Mouse (Mus musculus) left cerebral cortex, postnatal 14 days (tissue): Measurements from ENCODE around the gene Cul7. TPM values are rescaled to one million over a fixed set of nuclear protein-coding genes. Genes with fewer than 3 reads are reported as not detected.

Experiments used
- DNase-seq, 2 experiments: peaks; one replicate each; pipeline ENCODE4 v3.0.0; 2021 to 2022; ENCODE audit warnings: low spot score in 2 of 2, mixed read lengths in 1 of 2
- intact Hi-C: fragments of 180-260 bp; cut with DNase I; formaldehyde crosslinking; loops from one replicate; pipeline ENCODE4 v1.15.1; 2025
- total RNA-seq, 2 experiments: library from RNA; stranded (reverse); gene quantifications; 2 replicates each; pipeline ENCODE4 v1.2.3; 2021

Cul7 gene
- total RNA-seq, 2 experiments from 2014 or later, result 30.2 to 33.4 TPM

DNA sequence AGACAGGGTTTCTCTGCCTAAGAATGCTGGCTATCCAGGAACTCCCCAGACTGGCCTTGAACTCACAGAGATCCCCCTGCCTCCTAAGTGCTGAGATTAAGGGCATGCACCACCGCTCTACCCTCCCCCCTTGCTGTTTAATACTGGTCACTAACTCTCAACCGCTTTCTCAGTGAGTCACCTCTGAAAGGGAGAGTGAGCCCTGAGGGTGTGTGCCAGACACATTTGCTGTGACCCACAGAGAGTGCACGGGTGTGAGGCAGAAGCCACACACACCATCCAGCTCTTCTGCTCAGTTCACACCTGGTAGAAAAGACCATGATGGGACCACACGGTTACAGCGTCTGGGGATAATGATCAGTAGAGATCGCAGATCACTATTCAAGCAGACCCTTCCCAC lies 48.4 kb downstream of the Cul7 start:
- no peak for DNase-seq
- intact Hi-C loops, result no loop called here

DNA sequence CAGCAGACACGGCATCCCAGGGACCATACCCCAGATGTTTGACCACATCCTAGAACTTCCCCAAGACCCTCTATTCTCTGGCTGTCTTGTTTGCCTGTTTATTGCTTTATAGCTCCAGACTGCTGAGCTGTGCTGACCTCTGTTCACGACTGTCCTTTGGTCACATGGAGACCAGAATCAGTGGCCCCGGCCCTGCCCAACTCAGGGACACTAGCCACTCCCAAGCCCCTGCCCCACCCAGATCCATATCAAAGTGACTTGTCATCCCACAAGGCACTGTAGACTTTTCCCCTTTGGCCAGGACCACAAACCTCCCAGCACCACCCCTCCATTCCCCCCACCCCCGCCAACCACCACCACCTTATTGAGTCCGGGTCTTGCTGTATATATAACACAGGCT lies 49.1 kb downstream of the Cul7 start:
- no peak for DNase-seq
- intact Hi-C loops, result no loop called here

DNA sequence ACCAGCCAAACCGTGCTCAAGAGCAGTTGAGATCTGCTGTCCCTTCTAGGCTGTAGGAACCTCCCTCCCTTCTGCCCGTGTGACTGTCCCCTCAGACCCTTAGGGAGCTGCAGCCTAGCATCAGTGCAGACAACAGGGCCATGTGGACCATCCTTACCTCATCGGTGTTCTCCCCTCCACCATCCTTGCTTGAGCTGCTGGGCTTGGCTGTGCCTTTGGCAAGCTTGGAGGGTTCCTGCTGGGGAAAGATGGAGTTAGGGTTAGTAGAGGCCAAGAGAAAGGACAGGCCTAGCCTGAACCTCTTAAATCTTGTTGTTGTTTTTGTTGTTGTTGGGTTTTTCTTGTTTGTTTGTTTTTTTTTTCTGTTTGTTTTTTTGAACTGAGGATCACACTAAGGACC lies 49.8 kb downstream of the Cul7 start:
- no peak for DNase-seq
- intact Hi-C loops, result no loop called here

DNA sequence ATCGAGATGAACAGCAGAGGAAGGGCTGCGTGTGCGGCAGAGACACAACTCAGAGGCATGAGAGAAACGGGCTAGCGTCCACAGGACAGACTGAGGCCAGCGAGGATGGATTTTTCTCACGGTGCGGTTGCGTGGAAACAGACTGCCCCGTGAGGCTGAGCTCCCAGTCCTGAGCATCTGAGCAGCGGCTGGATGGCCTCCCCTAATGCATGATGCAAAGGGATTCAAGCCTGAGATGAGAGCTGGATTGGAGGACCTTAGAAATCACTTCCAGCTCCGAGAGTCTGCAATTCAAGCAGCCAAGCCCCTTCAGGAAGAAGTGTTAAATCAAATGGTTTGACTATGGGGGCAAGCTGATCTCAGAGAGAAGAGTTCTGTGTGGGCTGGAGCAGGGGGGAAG lies 51.4 kb downstream of the Cul7 start:
- no peak for DNase-seq

DNA sequence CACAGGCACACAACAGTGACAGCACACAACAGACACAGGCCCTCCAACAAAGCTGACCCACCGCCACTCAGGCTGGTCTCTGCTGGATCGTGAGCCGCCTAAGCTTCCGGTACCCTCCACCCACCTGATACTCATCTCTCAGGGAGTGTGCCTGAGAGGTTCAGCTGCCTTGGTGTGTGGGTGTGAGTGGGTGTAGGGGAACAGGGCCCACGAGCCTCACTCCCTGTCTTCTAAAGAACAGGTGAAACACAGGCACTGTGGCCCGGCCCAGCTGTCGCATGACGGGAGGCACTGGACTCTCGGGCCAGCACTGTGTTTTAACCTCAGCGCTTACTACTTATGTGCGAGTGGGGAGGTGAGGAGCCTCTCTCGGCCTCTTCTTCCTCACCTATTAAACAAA lies 52.0 kb downstream of the Cul7 start:
- no peak for DNase-seq
- intact Hi-C loops, result no loop called here

More for the DNA sequence above, 51.4 kb downstream of the Cul7 start:
- intact Hi-C loops, result no loop called here

DNA sequence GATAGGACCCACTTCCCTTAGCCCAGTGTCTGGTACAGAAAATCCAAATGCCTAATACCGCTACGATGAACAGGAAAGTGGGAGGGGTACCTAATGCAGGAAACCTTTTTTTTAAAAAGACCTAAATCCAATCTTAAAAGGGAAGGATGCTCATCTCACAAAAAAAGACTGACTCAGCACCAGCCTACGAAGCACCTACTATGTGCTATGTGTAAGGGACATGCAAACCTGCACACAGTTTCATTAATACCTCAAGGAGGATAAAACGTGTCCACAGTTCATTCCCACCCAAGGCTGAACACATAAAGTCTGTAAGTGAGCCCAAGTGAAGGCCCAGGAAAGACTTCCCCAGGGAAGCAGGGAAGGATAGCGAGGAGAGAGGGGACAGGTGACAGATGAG lies 52.4 kb downstream of the Cul7 start:
- DNase-seq, result no peak
- intact Hi-C loops, result no loop called here

DNA sequence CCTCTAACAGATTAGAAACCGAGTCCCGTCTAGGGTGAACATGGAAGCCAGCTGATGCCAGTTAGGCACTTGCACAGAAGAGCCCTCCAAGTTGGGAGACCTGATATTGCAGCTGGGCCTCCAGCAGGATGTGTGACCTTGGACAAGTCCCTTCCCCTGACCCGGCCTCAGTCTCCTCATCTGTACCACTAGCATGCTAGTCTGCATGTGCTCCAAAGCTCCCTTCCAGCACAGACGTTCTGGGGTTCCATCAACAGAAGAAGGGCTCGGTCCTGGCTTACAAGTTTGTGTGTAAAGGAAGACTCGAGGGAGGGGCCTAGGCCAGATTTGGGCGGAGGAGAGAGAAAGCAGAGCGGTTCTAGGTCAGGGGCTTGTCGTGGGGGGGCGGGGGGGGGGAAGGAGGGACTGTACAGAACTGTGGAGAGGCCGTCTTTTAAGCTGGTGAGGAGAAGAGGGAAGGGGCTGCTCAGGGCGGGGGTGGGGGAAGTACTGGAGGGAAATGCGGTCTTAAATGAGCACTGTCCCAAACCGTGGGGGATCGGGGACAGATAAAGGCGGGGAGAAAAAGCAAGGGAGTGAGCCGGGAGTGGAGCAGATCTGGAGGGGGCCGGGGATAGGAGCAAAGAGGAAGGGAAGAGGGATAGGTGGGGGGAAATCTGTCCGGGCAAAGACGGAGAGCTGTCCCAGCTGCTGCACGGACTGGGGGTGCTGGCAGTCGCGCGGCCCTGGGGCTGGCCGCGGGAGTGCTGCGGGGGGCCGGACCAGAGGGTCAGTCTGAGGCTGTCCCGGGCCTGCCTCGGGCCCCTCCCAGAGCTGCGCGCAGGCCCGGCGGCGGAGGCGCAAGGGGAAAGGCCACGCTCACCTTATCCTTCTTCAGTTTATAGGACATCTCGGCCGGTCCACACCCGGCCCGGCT lies 54.1 kb downstream of the Cul7 start:
- no peak for DNase-seq
- intact Hi-C loops, result no loop called here

DNA sequence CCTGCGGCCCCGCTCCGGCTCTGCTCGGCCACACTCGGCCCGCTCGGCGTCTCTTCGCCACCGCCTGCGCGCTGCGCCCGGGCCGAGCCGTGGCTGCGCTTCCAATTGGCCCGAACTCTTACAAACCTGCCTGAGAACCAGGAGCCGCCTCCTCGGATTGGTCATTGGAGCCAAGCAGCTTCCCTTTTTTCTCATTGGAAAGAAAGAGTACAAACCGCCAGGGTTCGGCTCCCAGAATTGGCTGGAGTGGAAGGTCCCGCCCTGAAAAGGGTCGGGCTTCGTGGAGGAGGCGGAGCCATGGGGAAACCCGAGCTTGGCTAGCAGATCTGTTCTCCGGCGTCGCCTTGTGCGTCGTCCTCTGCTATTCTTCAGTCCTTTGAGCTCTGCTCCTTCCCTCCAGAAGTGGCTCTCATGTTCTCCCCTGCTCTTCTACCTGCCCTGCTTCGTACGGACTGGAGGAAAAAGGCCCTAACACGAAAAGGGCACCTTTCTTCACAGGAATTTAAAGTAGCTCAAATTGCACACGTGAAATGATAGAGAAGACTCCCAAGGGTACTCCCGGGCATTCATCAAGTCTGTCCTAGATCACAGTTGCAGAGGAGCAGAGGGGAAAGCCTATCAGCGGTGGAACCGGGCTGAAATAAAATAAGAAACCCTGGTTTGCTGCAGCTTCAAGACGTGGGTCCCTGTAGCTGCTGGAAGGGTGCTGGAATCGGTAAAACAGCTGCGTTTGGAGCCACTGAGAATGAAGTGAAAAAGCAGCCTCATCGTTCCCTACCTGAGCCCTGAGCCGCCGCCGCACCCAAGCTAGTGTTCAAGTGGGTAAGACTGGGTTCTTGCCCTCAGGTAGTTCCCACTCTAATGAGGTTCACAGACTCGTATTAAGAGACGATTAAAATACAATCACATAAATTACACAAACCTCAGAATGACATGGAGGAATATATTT lies 55.0 kb downstream of the Cul7 start, which contains the start of gene Ppp2r5d:
Ppp2r5d (minus strand) TSS at position 225 of the 949 bp plus-strand sequence.
- intact Hi-C loops, result no loop called here
- peak; percentile 97 to 99 for DNase-seq

DNA sequence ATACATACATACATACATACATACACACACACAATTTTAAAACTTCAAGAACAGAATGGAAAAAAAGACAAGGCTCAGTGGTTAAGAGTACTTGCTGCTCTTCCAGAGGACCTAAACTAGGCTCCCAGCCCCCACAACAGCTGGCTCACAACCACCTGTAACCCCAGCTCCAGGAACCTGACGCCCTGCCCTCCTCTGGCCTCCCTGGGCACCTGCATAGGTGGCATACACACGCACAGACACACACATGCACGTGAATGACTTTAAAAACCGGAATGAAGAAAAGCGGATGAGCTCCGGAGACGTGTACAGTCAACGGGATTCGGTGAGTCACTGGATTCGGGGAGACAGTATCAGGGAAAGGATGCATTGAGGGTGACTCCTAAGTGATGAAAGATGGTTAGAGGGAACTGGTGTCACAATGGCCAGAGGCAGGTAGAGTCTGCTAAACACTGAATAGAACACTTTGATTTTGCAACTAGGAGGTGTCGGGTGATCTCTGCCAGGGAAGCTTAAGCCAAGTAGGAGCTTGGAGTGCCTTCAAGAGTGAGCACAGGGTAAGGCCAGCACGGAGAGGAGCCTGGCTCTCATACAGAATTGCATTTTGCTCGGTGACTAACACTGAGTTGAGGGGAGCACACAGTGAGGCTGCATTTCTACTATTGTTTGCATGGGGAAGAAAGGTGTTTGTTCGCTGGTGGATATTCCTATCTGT lies 56.4 kb downstream of the Cul7 start:
- intact Hi-C loops, result no loop called here
- DNase-seq, result no peak

DNA sequence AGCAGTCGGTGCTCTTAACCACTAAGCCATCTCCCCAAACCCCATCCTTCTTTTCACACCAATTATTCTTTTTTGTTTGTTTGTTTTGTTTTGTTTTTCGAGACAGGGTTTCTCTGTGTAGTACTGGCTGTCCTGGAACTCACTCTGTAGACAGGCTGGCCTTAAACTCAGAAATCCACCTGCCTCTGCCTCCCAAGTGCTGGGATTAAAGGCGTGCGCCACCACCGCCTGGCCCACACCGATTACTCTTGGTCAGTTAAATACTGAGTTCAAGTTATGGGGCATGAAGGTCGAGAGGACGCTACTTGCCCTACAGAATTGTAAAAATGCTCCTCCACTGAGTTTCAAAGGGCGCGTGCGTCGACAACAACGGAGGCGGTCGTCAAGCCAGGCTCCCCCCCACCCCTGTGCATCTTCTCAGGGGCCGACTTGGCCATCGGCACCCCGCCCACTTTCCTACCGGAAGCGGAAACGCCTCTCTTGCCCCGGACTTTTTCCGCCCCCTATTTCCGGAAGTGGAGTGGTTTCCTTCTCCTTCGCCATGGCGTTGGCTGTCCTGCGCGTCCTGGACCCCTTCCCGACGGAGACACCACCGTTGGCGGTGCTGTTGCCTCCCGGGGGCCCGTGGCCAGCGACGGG lies 60.9 kb downstream of the Cul7 start, which contains the start of gene Pex6:
Pex6 (plus strand) TSS at position 505 of the 639 bp plus-strand sequence.
- intact Hi-C loops, result no loop called here
- peak; percentile 91 to 93 for DNase-seq

DNA sequence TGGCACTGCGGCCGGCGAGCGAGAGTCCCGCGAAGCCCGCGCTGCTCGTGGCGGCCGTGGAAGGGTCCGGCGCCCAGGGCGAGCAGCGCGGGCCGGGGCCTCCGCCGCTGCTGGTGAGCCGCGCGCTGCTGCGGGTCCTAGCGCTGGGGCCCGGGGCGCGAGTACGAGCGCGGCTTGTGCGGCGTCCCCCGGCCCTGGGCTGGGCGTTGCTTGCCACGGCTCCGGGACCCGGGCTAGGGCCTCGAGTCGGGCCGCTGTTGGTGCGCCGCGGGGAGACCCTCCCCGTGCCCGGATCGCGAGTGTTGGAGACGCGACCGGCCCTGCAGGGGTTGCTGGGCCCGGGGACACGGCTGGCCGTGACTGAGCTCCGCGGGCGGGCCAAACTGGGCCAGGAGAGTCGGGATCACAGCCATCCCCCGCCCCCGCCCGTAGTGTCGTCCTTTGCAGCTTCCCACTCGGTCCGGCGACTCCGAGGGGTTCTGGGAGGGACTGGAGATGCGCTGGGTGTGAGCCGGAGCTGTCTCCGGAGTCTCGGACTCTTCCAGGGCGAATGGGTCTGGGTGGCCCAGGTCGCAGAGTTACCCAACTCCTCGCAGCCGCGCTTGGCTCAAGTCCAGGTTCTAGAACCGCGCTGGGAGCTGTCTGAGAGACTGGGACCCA lies 61.6 kb downstream of the Cul7 start:
- peak; percentile 26 to 28 for DNase-seq
- intact Hi-C loops, result loop anchor here (2.0 kb wide), 1 partner anchor 61 kb away; the partner anchor contains the start of gene 2310039H08Rik

DNA sequence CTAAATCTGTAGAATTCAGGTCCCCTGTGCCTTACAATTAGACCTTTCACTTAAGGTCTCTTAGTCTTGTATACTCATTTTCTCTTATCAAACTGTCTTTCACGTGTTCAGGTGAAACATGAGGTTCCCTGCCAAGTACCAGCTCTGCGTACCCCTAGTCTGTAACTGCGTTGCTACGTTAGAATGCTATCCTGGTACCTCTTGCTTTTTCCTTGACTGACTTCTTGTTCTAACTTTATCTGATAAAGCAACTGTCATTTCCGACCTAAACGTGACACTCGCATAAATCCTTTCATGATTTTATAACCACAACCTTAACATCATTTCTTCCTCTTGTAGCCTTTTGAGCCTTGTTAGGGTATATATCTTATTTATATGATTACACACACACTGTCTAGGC lies 62.3 kb downstream of the Cul7 start:
- intact Hi-C loops, result loop anchor here (2.0 kb wide), 1 partner anchor 60 kb away; the partner anchor contains the start of gene 2310039H08Rik

DNA sequence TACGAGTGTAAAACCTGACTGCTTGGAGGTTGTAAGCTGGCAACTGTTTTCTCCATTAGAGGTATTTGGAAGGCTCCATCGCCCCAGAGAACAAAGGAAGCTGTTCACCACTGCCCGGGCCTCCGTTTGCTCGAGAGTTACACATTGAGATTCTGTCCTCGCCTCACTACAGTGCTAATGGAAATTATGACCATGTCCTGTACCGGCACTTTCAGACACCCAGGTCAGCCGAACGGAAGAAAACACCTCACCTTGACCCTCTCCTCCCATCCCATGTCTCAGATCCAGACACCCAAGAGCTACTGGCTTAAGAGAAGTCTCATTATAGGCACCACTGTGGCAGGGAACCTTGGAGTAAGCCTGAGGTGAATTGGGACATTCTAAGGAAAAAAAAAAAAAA lies 63.7 kb downstream of the Cul7 start:
- intact Hi-C loops, result loop anchor here (2.0 kb wide), 1 partner anchor 59 kb away; the partner anchor contains the start of gene 2310039H08Rik
- no peak for DNase-seq

More for the DNA sequence above, 62.3 kb downstream of the Cul7 start:
- no peak for DNase-seq

Other genes with a start within 250 kb of the Cul7 start
- gene Crip3, start 221.4 kb upstream of the Cul7 start, total RNA-seq, result 1 to 10 TPM; 3.3 to 5.3 TPM
- gene Slc22a7, start 211.9 kb upstream of the Cul7 start, total RNA-seq, result under 1 TPM; 0.53 to 0.89 TPM
- gene Ttbk1, start 162.7 kb upstream of the Cul7 start, total RNA-seq, result 100 to 1,000 TPM; 135 to 142 TPM
- gene Dnph1, start 153.6 kb upstream of the Cul7 start, total RNA-seq, result 1 to 10 TPM; 5.2 to 5.3 TPM
- 10 to 100 TPM; 49.3 to 50.8 TPM for gene Cul9, start 103.9 kb upstream of the Cul7 start, total RNA-seq
- 10 to 100 TPM; 52.0 to 65.9 TPM for gene Srf, start 94.2 kb upstream of the Cul7 start, total RNA-seq
- 10 to 100 TPM; 13.8 to 13.9 TPM for gene Ptk7, start 20.8 kb upstream of the Cul7 start, total RNA-seq
- 10 to 100 TPM; 15.8 to 16.5 TPM for gene Klc4, start 4.3 kb upstream of the Cul7 start, total RNA-seq
- 10 to 100 TPM; 45.6 to 54.2 TPM for gene Mrpl2, start 4.1 kb upstream of the Cul7 start, total RNA-seq
- gene Rrp36, start 24.0 kb downstream of the Cul7 start, total RNA-seq, result 10 to 100 TPM; 14.1 to 15.7 TPM
- 100 to 1,000 TPM; 105 to 120 TPM for gene Mea1, start 28.5 kb downstream of the Cul7 start, total RNA-seq
- gene Klhdc3, start 30.6 kb downstream of the Cul7 start, total RNA-seq, result 100 to 1,000 TPM; 200 to 204 TPM
- 10 to 100 TPM; 85.4 to 90.8 TPM for gene Ppp2r5d, start 54.8 kb downstream of the Cul7 start, total RNA-seq
- gene Pex6, start 61.1 kb downstream of the Cul7 start, total RNA-seq, result 10 to 100 TPM; 37.6 to 38.1 TPM
- gene Gnmt, start 78.8 kb downstream of the Cul7 start, total RNA-seq, result under 1 TPM; 0.57 TPM
- 10 to 100 TPM; 53.4 to 54.5 TPM for gene Cnpy3, start 101.9 kb downstream of the Cul7 start, total RNA-seq
- not detected for gene Ptcra, start 113.4 kb downstream of the Cul7 start, total RNA-seq
- 1 to 10 TPM; 9.5 to 9.6 TPM for gene 2310039H08Rik, start 122.3 kb downstream of the Cul7 start, total RNA-seq
- 10 to 100 TPM; 49.1 to 49.6 TPM for gene Rpl7l1, start 132.3 kb downstream of the Cul7 start, total RNA-seq
- 10 to 100 TPM; 39.9 to 42.7 TPM for gene Bicral, start 208.1 kb downstream of the Cul7 start, total RNA-seq
- gene Tbcc, start 240.3 kb downstream of the Cul7 start, total RNA-seq, result 10 to 100 TPM; 33.1 to 39.8 TPM